Mouse (Mus musculus) hindbrain, embryonic 11.5 days (tissue): ENCODE results near the gene Mmp11. TPM values are rescaled to one million over a fixed set of nuclear protein-coding genes. Genes with fewer than 3 reads are reported as not detected.

Source experiments
- ATAC-seq: fragments of 200-750 bp; cut with Nextera tagmentation; 2 replicates; pipeline ENCODE4 v1.8.0; 2017; ENCODE audit warnings: mild to moderate bottlenecking, moderate TSS enrichment, moderate library complexity; ENCODE audit not compliant: low FRiP score
- DNase-seq: peaks from one replicate; pipeline ENCODE4 v3.0.0-alpha.2; 2015; ENCODE audit warnings: low spot score
- H3K27ac ChIP-seq: fragments of 300-500 bp; sonication (generic); 2 replicates; pipeline ENCODE4 v1.5.1; 2014; ENCODE audit warnings: mild to moderate bottlenecking, low read depth, low read length
- H3K27me3 ChIP-seq: fragments of 300-500 bp; sonication (generic); 2 replicates; pipeline ENCODE4 v1.6.1; 2014; ENCODE audit warnings: mild to moderate bottlenecking, low read length, moderate library complexity, mixed read lengths; ENCODE audit not compliant: control insufficient read depth, insufficient read depth
- H3K36me3 ChIP-seq: fragments of 300-500 bp; sonication (generic); 2 replicates; pipeline ENCODE4 v1.6.1; 2014; ENCODE audit warnings: mild to moderate bottlenecking, low read length, moderate library complexity, mixed read lengths; ENCODE audit not compliant: control insufficient read depth, insufficient read depth
- H3K4me1 ChIP-seq: fragments of 300-500 bp; sonication (generic); replicated peaks from 2 replicates; pipeline ENCODE4 v1.6.1; 2014; ENCODE audit warnings: low read length, mixed read lengths; ENCODE audit not compliant: control insufficient read depth, insufficient read depth
- H3K4me2 ChIP-seq: fragments of 300-500 bp; sonication (generic); replicated peaks from 2 replicates; pipeline ENCODE4 v1.6.1; 2014; ENCODE audit warnings: mild to moderate bottlenecking, low read depth, low read length
- H3K4me3 ChIP-seq: fragments of 300-500 bp; sonication (generic); 2 replicates; pipeline ENCODE4 v1.5.1; 2014; ENCODE audit warnings: low read depth, low read length
- H3K9ac ChIP-seq: fragments of 300-500 bp; sonication (generic); 2 replicates; pipeline ENCODE4 v1.6.1; 2014; ENCODE audit warnings: low read depth, low read length
- H3K9me3 ChIP-seq: fragments of 300-500 bp; sonication (generic); 2 replicates; pipeline ENCODE4 v1.6.1; 2016; ENCODE audit warnings: low read length; ENCODE audit not compliant: control insufficient read depth
- WGBS: fragments of 180-500 bp; shearing (Covaris S2); extraction: QIAGEN DNeasy Blood & Tissue Kit; methylation state at CpG from one replicate; pipeline ENCODE4 v1.1.7; 2014; 5-methylcytosine and 5-hydroxymethylcytosine counted together
- polyA plus RNA-seq: library from polyadenylated mRNA; unstranded; fragments of >200 nt; fragmentation: Nextera tagmentation; extraction: Ambion mirVana; gene quantifications from 2 replicates; pipeline ENCODE4 v1.2.1, GENCODE M21; 2014

The Mmp11 gene
- polyA plus RNA-seq, 1 experiment from 2014 or later = 36.1 TPM

DNA sequence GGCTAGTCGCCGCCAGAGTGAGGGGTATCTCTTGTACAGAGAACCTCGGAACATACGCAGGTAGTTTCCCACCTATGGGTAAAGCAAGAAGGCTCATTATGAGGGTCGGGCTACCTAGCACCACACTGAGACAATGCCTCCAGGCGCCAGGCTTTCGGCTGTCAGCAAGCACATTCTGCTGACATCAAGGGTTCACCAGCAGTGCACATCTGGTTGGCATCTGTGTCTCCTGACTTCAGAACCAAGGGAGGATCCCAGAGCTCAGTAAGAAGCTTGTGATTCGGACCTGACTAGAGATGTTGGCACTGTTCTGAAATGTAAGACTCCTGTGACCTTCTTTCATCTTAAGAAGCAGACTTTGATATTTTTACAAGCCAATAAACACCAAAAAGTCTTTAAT, 19.5 kb downstream of the Mmp11 start:
- DNase-seq = no peak
- Histone ChIP-seq H3K36me3 (no peaks in the 10 kb centered on the region), H3K27ac (no peak overlapping the region), H3K4me2 (no peak overlapping the region), H3K4me1 (no peaks in the 10 kb centered on the region), H3K9ac (no peak overlapping the region), H3K9me3 (no peaks in the 10 kb centered on the region), H3K4me3 (no peak overlapping the region), H3K27me3 (no peaks in the 10 kb centered on the region)
- no peak for ATAC-seq
- 73% methylated on average over 8 of the region's 8 CpGs for WGBS

GRCm38 (mm10) chr10:75915557-75915956, 20.7 kb downstream of the Mmp11 start:
- Histone ChIP-seq H3K27me3 (no peaks in the 10 kb centered on the region), H3K36me3 (peaks cover 5% of the 10 kb centered on the region; the same call in 1 of the 2 replicates), H3K4me1 (no peaks in the 10 kb centered on the region), H3K4me3 (no peak overlapping the region), H3K27ac (no peak overlapping the region), H3K4me2 (no peak overlapping the region), H3K9ac (no peak overlapping the region), H3K9me3 (no peaks in the 10 kb centered on the region)
- DNase-seq = no peak
- ATAC-seq = no peak
- WGBS = 88% methylated on average over 7 of the region's 7 CpGs

DNA sequence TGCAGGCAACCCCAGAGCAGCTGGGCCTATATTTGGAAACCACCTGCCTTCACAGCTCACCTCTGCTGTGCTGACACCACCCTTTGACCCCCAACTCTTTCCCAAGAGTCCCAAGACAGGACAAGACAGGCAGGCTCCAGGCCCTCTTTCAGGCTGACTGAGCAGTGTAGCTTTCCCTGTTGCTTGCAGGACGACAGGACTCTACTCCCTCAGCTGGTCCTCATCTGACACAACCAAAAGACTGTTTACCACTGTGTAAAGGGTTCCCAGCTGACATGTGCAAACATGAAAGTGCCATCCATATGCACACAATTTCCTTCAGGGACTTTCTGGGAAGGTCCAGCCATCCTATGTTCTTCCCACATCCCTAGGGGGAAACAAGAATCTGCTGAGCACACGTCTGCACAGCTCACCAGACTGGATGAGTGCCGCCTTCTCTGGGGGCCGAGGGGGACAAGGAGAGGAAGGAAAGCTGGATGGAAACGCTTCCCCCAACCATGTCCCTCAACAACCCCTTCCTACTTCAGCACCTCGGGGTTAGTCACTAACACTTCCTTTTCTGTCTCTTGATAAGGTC, 23.2 kb downstream of the Mmp11 start:
- ATAC-seq (no peak), DNase-seq (no peak)
- no peaks in the 10 kb centered on the region for H3K9me3 ChIP-seq
- WGBS = 76% methylated on average over 6 of the region's 6 CpGs
- H3K4me3 ChIP-seq = no peak overlapping the region
- H3K4me1 ChIP-seq = no peaks in the 10 kb centered on the region
- no peak overlapping the region for H3K4me2 ChIP-seq
- H3K36me3 ChIP-seq = peaks cover 5% of the 10 kb centered on the region; the same call in 1 of the 2 replicates
- H3K27me3 ChIP-seq = no peaks in the 10 kb centered on the region
- H3K27ac ChIP-seq = no peak overlapping the region
- no peak overlapping the region for H3K9ac ChIP-seq

- H3K9ac ChIP-seq = no peak overlapping the region
- ATAC-seq (no peak), DNase-seq (no peak)
- 92% methylated on average over 2 of the region's 2 CpGs for WGBS
- no peak overlapping the region for H3K4me3 ChIP-seq
- H3K27ac ChIP-seq = no peak overlapping the region
- peaks cover 17% of the 10 kb centered on the region for H3K36me3 ChIP-seq
- H3K9me3 ChIP-seq = no peaks in the 10 kb centered on the region
- no peak overlapping the region for H3K4me2 ChIP-seq
- H3K4me1 ChIP-seq = no peaks in the 10 kb centered on the region
- no peaks in the 10 kb centered on the region for H3K27me3 ChIP-seq
Measured at GRCm38 (mm10) chr10:75910698-75911097, 25.6 kb downstream of the Mmp11 start.

DNA sequence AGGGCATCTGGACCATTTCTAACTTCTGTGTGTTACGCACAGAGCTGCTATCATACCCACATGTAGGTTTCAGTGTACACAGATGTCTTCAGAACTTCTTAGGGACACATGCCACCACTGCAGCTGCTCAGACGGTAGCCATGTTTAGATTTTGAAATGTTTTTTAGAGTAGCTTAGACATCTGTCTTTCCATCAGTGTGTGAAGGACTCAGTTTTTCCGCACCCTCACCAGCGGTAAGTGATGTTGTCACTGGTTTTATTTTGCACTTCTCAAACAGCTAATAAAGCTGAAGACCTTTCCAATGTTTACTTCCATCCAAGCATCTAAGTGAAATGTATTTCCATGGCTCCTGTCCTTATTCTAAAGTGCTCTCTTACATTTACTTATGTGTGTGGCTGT, 29.4 kb downstream of the Mmp11 start:
- Histone ChIP-seq H3K4me2 (no peak overlapping the region), H3K36me3 (peaks cover 34% of the 10 kb centered on the region), H3K4me1 (no peaks in the 10 kb centered on the region), H3K9me3 (no peaks in the 10 kb centered on the region), H3K27me3 (no peaks in the 10 kb centered on the region), H3K9ac (no peak overlapping the region), H3K27ac (no peak overlapping the region), H3K4me3 (no peak overlapping the region)
- WGBS = 95% methylated on average over 4 of the region's 4 CpGs
- no peak for DNase-seq
- no peak for ATAC-seq

DNA sequence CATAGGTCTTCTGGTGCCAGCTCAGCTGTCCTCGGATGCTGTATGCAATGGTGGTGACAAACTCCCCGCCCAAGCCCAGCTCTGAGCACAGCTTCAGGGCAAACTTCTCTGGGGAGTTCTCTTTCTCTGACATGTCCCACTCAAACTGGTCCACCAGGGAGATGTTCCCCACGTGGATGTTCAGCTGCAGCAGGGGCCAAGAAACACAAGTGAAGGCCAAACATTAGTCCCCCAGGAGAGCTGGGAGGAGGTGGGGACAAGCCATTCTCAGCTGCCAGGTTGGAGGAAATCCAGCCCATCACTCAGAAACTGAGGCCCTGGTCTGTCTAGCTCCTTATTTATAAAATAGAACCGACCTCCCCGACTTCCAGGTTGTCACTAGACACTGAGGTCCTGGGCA, 31.9 kb downstream of the Mmp11 start:
- no peak overlapping the region for H3K27ac ChIP-seq
- peaks cover 32% of the 10 kb centered on the region for H3K36me3 ChIP-seq
- no peaks in the 10 kb centered on the region for H3K4me1 ChIP-seq
- H3K9me3 ChIP-seq = no peaks in the 10 kb centered on the region
- ATAC-seq (no peak), DNase-seq (no peak)
- no peak overlapping the region for H3K4me3 ChIP-seq
- H3K9ac ChIP-seq = no peak overlapping the region
- H3K4me2 ChIP-seq = no peak overlapping the region
- no peaks in the 10 kb centered on the region for H3K27me3 ChIP-seq
- WGBS = 90% methylated on average over 5 of the region's 5 CpGs

- H3K9me3 ChIP-seq = no peaks in the 10 kb centered on the region
- H3K36me3 ChIP-seq = peaks cover 22% of the 10 kb centered on the region
- whole genome bisulfite sequencing = 76% methylated on average over 3 of the region's 3 CpGs
- no peak overlapping the region for H3K27ac ChIP-seq
- DNase-seq (no peak), ATAC-seq (no peak)
- H3K4me2 ChIP-seq = no peak overlapping the region
- peaks cover under 1% of the 10 kb centered on the region; the same call in 1 of the 2 replicates for H3K4me1 ChIP-seq
- no peak overlapping the region for H3K4me3 ChIP-seq
- no peak overlapping the region for H3K9ac ChIP-seq
- no peaks in the 10 kb centered on the region for H3K27me3 ChIP-seq
Measured at GRCm38 (mm10) chr10:75898846-75899245, 37.5 kb downstream of the Mmp11 start.

GRCm38 (mm10) chr10:75898039-75898564, 38.2 kb downstream of the Mmp11 start:
- Histone ChIP-seq H3K27ac (no peak overlapping the region), H3K9ac (no peak overlapping the region), H3K4me1 (peaks cover 2% of the 10 kb centered on the region; the same call in 1 of the 2 replicates), H3K9me3 (no peaks in the 10 kb centered on the region), H3K27me3 (no peaks in the 10 kb centered on the region), H3K36me3 (peaks cover 20% of the 10 kb centered on the region), H3K4me2 (no peak overlapping the region), H3K4me3 (no peak overlapping the region)
- 81% methylated on average over 6 of the region's 6 CpGs for WGBS
- no peak for DNase-seq
- ATAC-seq = no peak

- Histone ChIP-seq H3K4me3 (no peak overlapping the region), H3K27me3 (no peaks in the 10 kb centered on the region), H3K4me2 (no peak overlapping the region), H3K27ac (no peak overlapping the region), H3K9me3 (no peaks in the 10 kb centered on the region), H3K4me1 (peaks cover 2% of the 10 kb centered on the region; the same call in 1 of the 2 replicates), H3K9ac (no peak overlapping the region), H3K36me3 (peaks cover 14% of the 10 kb centered on the region)
- DNase-seq (peak; percentile 85), ATAC-seq (no peak)
- 44% methylated on average over 6 of the region's 6 CpGs for WGBS
Measured at GRCm38 (mm10) chr10:75897373-75897772, 38.9 kb downstream of the Mmp11 start.
